Mouse (Mus musculus) lung, postnatal 14 days (tissue): ENCODE results near the gene B3gat1.

Experiments used
- DNase-seq: peaks from one replicate; pipeline ENCODE4 v3.0.0; 2021

The B3gat1 gene

DNA sequence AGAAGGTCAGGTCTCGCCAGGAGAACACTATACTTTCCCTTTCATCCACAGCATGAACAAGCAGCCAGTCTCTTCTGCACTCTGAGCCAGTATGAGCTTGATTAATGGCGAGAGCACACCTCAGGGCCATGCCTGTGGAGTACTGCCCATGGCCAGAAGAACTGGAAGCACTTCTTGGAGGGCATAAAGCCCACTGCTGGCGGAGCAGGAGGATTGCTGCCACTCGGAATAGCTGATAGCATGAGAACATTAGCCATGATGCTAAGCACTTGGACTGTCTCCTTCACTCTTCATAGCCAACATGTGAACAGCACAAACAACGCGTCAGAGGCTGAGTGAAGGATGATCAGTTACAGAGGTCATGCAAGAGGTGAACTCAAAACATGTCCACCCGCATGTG, 44.9 kb downstream of the B3gat1 start:
- no peak for DNase-seq

GRCm38 (mm10) chr9:26783414-26783975, 50.0 kb downstream of the B3gat1 start:
- DNase-seq, result no peak

DNA sequence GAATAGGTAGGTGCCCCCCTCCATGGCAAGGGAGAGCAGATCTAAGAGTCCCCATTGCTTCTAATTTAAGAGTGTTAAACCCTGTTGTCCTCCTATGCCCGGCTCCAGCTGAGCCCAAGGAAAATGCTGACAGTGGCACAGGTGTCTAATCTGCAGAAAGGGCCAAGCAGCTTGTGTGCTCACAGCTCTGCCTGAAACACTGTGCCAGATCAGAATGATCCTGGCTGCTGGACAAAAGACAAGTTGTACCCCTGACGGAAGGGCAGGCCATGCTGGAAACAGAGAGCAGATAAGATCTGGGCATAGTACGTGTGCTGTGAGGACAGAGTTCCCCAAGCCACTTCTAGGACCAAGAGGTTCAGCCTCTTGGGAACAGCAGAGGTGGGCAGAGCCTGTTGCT, 59.3 kb downstream of the B3gat1 start:
- no peak for DNase-seq

GRCm38 (mm10) chr9:26798205-26798604, 64.7 kb downstream of the B3gat1 start:
- DNase-seq, result no peak

- DNase-seq, result no peak
Measured at GRCm38 (mm10) chr9:26798731-26799130, 65.2 kb downstream of the B3gat1 start.

DNA sequence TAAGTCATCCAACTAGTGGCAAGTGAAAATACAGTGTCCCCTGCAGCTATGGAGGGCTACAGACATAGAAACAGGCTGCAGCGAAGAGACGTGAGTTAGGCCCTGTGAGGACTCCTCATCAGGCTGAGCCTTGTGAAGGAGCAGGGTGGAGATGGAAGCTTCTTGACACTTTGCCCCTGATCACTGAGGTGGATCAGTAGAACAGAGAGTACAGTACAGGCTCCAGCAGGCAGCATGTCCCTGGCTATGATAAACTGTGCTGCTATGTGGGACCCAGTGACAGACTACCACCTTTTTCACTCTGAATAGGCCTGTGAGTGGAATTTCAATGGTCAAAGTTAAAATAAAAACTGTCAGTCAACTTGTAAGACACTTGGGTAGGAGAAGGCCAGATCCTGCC, 66.8 kb downstream of the B3gat1 start:
- DNase-seq, result no peak

- no peak for DNase-seq
Measured at GRCm38 (mm10) chr9:26804321-26804720, 70.8 kb downstream of the B3gat1 start.

- DNase-seq, result peak; percentile 95
Measured at GRCm38 (mm10) chr9:26805935-26806666, 72.6 kb downstream of the B3gat1 start, which contains the start of gene Glb1l2. TSS of gene Glb1l2 (minus strand) at chr9:26806468.

GRCm38 (mm10) chr9:26808735-26809134, 75.2 kb downstream of the B3gat1 start:
- no peak for DNase-seq
